Mouse (Mus musculus) left cerebral cortex, postnatal 36 days (tissue): Measurements from ENCODE around the gene Kcnip3. TPM values are rescaled to one million over a fixed set of nuclear protein-coding genes. Genes with fewer than 3 reads are reported as not detected.
A peak's percentile ranks its signal among the peaks of the same experiment; 100 is the strongest.

Source experiments
- DNase-seq, 2 experiments: peaks; one replicate each; pipeline ENCODE4 v3.0.0; 2021 to 2022; ENCODE audit warnings: low spot score in 2 of 2, mixed read lengths in 1 of 2
- intact Hi-C: fragments of 180-260 bp; cut with DNase I; formaldehyde crosslinking; loops from one replicate; pipeline ENCODE4 v1.15.1; 2025
- total RNA-seq, 2 experiments: library from RNA; stranded (reverse); gene quantifications; 2 replicates each; pipeline ENCODE4 v1.2.3; 2021

Kcnip3 gene
- total RNA-seq, 2 experiments from 2014 or later, result 130 to 133 TPM

DNA sequence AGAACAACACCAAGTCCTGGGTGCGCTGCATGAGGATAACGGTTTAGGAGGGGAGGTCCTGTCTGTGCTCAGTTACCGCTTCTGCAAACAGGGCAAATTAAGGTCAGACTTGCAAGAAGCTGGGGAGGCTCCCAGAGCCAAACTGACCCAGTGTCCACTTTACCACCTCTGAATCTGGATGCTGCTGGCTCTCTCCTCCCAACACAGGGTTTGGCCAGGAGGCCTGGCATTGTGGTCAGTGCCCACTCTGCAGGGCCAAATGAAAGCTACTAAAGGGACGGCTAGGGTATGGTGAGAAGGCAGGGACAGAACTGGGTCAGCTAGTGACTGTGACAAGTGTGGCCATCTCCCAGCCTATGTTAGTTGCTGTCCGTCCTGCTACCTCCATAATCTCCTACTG is 2.6 kb downstream of the Kcnip3 start:
- intact Hi-C loops, result no loop called here
- DNase-seq, result no peak

DNA sequence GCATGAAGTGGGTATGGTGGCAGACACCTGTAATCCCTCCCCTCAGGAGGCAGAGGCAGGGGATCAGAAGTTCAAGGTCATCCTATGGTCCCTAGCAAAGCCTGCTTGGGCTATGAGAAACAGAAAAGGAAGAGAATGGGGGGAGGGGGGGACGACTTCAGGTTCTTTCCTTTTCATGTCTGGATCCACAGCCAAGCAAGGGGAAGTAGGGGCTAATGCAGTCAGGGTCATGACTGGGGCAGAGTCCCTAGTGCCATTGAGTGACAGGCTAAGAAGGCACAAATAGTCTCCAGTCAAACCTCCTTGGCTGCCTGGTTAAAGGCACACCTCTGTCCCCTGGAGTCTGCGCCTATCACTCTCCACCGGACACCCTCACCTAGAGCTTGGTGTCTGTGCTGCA is 3.1 kb downstream of the Kcnip3 start:
- intact Hi-C loops, result no loop called here
- DNase-seq, result no peak

DNA sequence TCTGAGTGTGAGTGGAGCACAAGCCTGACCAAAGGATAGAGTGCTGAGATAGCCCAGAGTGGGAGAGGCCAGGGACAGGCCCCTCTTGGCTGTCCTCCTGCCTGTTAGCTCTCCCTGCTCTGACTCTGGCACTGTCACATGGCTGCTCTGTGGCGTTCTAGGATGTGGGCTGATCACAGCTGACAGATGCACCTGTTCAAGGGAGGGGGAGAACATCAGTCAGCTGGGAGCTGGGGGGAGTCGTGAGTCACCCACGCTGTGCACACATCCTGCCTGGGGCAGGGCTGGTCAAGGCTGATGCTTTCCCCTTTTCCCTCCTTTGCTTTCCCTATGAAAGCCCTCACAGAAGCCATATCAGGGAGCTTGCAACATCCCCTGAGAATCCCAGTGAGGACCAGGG is 3.6 kb downstream of the Kcnip3 start:
- peak; percentile 59 to 63 for DNase-seq
- intact Hi-C loops, result no loop called here

- intact Hi-C loops, result no loop called here
- DNase-seq, result peak; percentile 72 to 74
Measured at GRCm38 (mm10) chr2:127517081-127517480, 4.8 kb downstream of the Kcnip3 start.

- intact Hi-C loops, result no loop called here
Measured at GRCm38 (mm10) chr2:127514380-127515124, 7.3 kb downstream of the Kcnip3 start.

GRCm38 (mm10) chr2:127513244-127513643 is 8.7 kb downstream of the Kcnip3 start:
- no peak for DNase-seq
- intact Hi-C loops, result no loop called here

More at GRCm38 (mm10) chr2:127514380-127515124, 7.3 kb downstream of the Kcnip3 start:
- DNase-seq, result no peak

GRCm38 (mm10) chr2:127511426-127511825 is 10.5 kb downstream of the Kcnip3 start:
- intact Hi-C loops, result no loop called here
- DNase-seq, result no peak

DNA sequence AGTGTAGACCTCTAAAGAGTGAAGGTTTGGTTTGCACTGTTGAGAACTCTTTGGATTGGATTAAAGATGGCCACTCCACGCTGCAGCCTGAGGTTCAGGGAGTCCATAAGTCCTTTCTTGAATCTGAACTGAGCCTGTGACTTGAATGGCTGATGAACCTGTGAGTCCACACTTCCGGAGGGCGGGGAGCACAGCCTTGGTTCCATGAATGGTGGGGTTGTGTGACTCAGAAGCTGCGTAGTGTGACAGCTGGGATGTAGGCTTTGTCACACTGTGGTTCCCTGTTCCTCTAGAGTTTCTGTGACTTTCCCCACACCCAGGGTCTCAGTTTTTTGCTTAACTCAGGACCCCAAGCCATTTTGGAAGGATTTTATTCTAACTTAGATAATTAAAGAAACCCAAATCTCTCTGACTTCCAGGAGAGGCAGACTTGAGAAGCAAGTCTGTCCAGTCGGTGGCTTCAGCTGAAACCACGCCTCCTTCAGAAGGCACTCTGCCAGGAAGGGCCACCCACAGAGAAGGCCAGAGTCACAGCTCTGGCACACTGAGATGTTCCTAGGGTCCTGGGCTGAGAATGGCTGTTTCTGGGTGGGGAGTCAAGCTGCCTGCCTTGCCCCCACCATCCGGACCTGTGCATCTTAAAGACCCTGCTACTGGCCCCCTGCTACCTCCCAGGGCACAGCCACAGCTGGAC is 13.8 kb downstream of the Kcnip3 start:
- DNase-seq, result peak in 1 of 2 experiments; percentile 33
- intact Hi-C loops, result loop anchor here (1.0 to 2.0 kb wide), 2 partner anchors 43 to 51 kb away; no protein-coding TSS in a partner anchor

GRCm38 (mm10) chr2:127507077-127507774 is 14.7 kb downstream of the Kcnip3 start:
- peak; percentile 71 to 81 for DNase-seq
- intact Hi-C loops, result loop anchor here (1.0 to 2.0 kb wide), 2 partner anchors 44 to 52 kb away; no protein-coding TSS in a partner anchor

DNA sequence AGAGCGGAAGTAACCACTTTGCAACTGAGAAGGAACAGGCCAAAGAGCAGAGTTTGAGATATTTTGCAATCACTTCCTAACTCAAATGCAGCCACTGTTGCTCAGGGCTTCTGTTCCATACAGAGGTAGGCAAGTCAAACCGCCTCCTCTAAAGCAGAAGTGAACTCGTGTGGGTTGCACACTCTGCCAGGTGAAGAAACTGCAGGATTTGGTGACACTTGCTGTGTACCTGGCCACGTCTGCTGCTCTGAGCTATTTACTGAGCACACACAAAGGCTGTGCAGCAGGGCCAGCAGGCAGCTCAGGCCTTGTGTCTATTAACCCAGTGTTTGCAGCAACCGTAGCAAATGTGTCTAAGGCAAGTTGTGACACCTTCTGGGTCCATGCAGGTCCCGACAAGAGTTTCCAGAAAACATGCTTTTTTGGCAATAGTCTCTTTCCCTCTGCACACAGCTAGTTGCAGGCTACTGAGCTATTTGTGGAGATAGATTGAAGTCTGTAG is 15.7 kb downstream of the Kcnip3 start:
- intact Hi-C loops, result loop anchor here (2.0 kb wide), 1 partner anchor 53 kb away; no protein-coding TSS in a partner anchor
- no peak for DNase-seq

- no peak for DNase-seq
- intact Hi-C loops, result no loop called here
Measured at GRCm38 (mm10) chr2:127505196-127505595, 16.7 kb downstream of the Kcnip3 start.

- intact Hi-C loops, result no loop called here
- DNase-seq, result no peak
Measured at GRCm38 (mm10) chr2:127503751-127504549, 17.9 kb downstream of the Kcnip3 start.

GRCm38 (mm10) chr2:127501061-127501460 is 20.8 kb downstream of the Kcnip3 start:
- intact Hi-C loops, result no loop called here
- DNase-seq, result peak; percentile 61 to 63

GRCm38 (mm10) chr2:127498750-127499149 is 23.1 kb downstream of the Kcnip3 start:
- DNase-seq, result peak in 1 of 2 experiments; percentile 57
- intact Hi-C loops, result loop anchor here (2.0 kb wide), 1 partner anchor 36 kb away; no protein-coding TSS in a partner anchor

DNA sequence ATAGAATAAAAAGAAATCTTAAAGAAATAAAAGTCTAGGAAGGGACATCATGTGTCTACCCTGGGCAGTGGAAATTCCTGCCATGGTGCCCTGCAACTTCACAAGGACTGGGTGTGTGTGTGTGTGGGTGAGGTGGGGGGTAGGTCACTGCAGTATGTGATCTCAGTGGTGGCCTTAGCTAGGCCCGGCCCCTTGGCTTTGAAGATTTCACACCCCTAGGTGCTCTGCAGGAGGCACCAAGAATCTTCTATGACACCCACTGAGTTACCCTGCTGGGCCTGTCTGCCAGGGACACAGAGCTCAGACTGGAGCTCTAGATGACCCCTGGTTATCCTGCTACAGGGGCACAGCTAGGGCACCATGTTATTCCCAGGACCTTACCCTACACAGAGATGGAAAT is 25.6 kb downstream of the Kcnip3 start:
- intact Hi-C loops, result no loop called here
- DNase-seq, result no peak

DNA sequence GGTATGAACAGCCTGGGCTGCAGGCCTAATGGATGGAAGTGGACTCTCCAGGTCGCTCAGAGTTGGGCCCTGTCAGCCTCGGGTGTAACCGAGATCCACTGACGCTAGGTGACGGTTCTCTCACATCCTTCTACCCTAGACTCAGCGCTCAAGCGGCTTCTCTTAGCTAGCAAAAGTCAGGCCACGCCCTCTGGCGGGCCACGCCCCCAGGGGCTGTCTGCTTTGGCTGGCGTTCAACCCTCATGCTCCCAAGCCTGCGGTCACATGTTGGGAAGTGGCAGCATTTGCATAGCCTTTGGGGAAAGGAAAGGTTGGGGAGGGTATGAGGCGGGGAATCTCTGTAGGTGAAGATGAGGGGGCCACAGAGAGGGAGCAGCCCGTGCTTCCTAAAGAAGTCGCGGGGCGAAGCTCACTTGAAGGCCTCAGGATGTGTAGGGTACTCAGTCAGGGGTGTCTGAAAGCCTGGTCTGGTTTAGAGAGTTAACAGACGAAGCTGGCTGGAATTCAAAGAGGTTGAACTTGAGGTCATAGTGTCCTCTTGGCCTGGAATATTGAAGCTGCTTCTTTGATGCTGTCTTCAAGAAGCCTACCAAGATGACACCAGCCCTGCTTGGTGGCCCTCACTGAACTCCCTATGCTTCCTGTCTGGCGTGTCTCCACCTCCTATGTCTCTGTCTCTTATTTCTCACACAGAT is 37.3 kb downstream of the Kcnip3 start:
- intact Hi-C loops, result no loop called here
- DNase-seq, result no peak

DNA sequence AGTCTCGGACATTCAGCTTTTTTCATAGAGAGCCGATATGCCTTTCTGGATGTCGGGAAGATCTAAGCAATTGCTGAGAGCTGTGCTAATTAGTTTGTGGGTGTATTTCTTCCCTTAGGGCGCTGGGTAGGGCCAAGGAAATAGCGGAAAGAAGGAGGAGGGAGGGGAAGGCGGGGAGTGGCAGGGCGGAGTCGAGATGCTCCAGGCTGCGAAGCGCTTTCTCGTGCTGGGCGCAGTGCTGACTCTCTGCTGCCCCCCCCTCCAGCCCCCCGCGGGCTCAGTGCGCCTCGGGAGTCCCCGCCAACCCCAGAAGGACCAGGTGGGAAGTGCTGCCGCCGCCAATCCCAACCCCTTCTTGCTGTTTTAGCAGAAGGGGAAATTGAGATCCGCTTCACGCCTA is 38.9 kb downstream of the Kcnip3 start:
- no peak for DNase-seq
- intact Hi-C loops, result no loop called here

DNA sequence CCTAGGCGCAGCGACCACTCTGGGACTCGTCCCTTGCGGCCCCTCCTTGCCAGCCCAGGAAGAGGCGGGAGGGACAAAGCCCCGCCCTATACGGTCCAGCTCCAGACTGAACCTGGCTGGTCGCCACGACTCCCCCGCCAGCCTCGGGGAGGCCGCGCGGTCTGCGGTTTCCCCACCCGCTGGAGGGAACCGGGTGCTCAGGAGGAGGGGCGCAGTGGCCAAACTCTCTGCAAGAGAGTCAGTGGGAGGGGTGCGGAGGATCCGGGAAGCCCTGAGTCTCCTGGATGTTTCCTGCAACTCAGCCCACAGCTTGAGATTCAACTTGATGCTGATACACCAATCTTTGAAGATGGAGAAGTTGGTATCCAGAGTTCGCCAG is 39.4 kb downstream of the Kcnip3 start:
- intact Hi-C loops, result no loop called here
- DNase-seq, result peak in 1 of 2 experiments; percentile 54
